Mouse (Mus musculus) thymus, adult 2 months (tissue): ENCODE data around the gene Coq8b. TPM values are rescaled to one million over a fixed set of nuclear protein-coding genes. Genes with fewer than 3 reads are reported as not detected.

Experiments used
- DNase-seq: peaks from one replicate; pipeline ENCODE4 v3.0.0; 2021
- H3K27ac ChIP-seq: fragments of 200-500 bp; 2 replicates; pipeline ENCODE4 v1.5.1; 2012; ENCODE audit warnings: low read length, control low read depth; ENCODE audit not compliant: control insufficient read depth, insufficient read depth
- H3K27me3 ChIP-seq: fragments of 200-500 bp; 2 replicates; pipeline ENCODE4 v1.6.1; 2012; ENCODE audit warnings: mild to moderate bottlenecking, low read length, moderate library complexity, mixed read lengths; ENCODE audit not compliant: control insufficient read depth, insufficient read depth
- H3K36me3 ChIP-seq: fragments of 200-500 bp; 2 replicates; pipeline ENCODE4 v1.6.1; 2012; ENCODE audit warnings: mild to moderate bottlenecking, low read length, moderate library complexity; ENCODE audit not compliant: control insufficient read depth, insufficient read depth
- H3K4me1 ChIP-seq: fragments of 200-500 bp; replicated peaks from 2 replicates; pipeline ENCODE4 v1.6.1; 2012; ENCODE audit warnings: low read length; ENCODE audit not compliant: control insufficient read depth, insufficient read depth
- H3K4me3 ChIP-seq: fragments of 200-500 bp; 2 replicates; pipeline ENCODE4 v1.5.1; 2012; ENCODE audit warnings: mild to moderate bottlenecking, low read length, control low read depth, moderate library complexity; ENCODE audit not compliant: control insufficient read depth, insufficient read depth
- CTCF ChIP-seq: fragments of 200-500 bp; IDR thresholded peaks from 2 replicates; pipeline ENCODE4 v1.5.1; 2012; ENCODE audit warnings: mild to moderate bottlenecking, control low read depth, low read length, moderate library complexity, borderline replicate concordance; ENCODE audit not compliant: control insufficient read depth, poor library complexity, insufficient read depth; ENCODE audit errors: extremely low read depth
- POLR2A ChIP-seq: fragments of 200-500 bp; IDR thresholded peaks from 2 replicates; pipeline ENCODE4 v1.6.1; 2012; ENCODE audit warnings: mild to moderate bottlenecking, low read length, control low read depth, moderate library complexity; ENCODE audit not compliant: control insufficient read depth, poor library complexity, insufficient read depth; ENCODE audit errors: extremely low read depth
- WGBS: fragments of 180-500 bp; shearing (Covaris S2); methylation state at CpG from one replicate; pipeline ENCODE4 v1.1.7; 2018; 5-methylcytosine and 5-hydroxymethylcytosine counted together
- polyA plus RNA-seq: library from polyadenylated mRNA; depleted of rRNA; stranded (reverse); fragments of >200 nt; gene quantifications from 2 replicates; pipeline ENCODE4 v1.2.3, GENCODE M21; 2012

Gene Coq8b
- polyA plus RNA-seq, 1 experiment = 57.8 TPM

GRCm38 (mm10) chr7:27288732-27289131, 55.9 kb downstream of the Coq8b start:
- no peaks in the 10 kb centered on the region for H3K4me1 ChIP-seq
- 91% methylated on average over 7 of the region's 7 CpGs for WGBS
- peaks cover 3% of the 10 kb centered on the region; the same call in 1 of the 2 replicates for H3K27me3 ChIP-seq
- no peak overlapping the region for H3K27ac ChIP-seq
- no peaks in the 10 kb centered on the region for H3K36me3 ChIP-seq
- TF ChIP-seq POLR2A (no peak), CTCF (no peak)
- no peak for DNase-seq
- H3K4me3 ChIP-seq = no peak overlapping the region

- no peaks in the 10 kb centered on the region; the same call in 1 of the 2 replicates for H3K27me3 ChIP-seq
- WGBS = 68% methylated on average over 2 of the region's 2 CpGs
- DNase-seq = no peak
- H3K4me1 ChIP-seq = no peaks in the 10 kb centered on the region
- no peak for TF ChIP-seq POLR2A
- no peaks in the 10 kb centered on the region for H3K36me3 ChIP-seq
- H3K27ac ChIP-seq = no peak overlapping the region
- no peak overlapping the region for H3K4me3 ChIP-seq
Observed at GRCm38 (mm10) chr7:27290555-27290954, 57.7 kb downstream of the Coq8b start.

DNA sequence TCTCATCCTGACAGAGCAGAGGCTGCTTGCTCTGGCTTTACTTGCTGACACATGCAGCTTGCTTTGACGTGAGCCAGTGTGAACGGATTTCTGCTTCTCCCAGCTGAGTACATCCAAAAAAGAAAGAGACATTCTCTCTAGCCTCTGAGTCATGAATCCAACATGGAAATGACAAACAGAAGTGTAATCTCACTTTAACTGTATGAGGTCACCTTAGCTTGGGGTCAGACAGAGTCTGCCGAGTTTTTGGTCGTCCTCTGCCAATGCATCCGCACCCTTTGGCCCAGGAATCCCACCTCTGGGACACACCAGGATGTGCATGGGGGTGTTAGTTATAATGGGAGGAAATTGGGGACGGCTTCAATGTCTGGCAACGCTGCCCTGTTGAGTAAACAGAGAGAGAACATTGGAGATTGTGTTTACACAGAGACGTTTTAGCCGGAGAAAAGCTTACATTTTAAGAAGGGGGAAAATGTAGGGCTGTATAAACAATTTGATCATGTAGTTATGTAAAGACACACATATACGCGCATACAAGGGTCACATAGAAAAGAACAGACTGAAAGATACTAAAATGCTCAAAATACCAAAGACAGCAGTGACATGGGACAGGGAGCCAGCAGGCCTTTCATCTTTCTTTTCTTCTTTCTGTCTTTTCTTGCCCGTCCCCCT, 59.1 kb downstream of the Coq8b start:
- DNase-seq = no peak
- Histone ChIP-seq H3K36me3 (no peaks in the 10 kb centered on the region), H3K27me3 (no peaks in the 10 kb centered on the region), H3K27ac (no peak overlapping the region), H3K4me3 (no peak overlapping the region), H3K4me1 (no peaks in the 10 kb centered on the region)
- TF ChIP-seq POLR2A = no peak
- no peak for TF ChIP-seq CTCF
- 54% methylated on average over 12 of the region's 12 CpGs for WGBS

DNA sequence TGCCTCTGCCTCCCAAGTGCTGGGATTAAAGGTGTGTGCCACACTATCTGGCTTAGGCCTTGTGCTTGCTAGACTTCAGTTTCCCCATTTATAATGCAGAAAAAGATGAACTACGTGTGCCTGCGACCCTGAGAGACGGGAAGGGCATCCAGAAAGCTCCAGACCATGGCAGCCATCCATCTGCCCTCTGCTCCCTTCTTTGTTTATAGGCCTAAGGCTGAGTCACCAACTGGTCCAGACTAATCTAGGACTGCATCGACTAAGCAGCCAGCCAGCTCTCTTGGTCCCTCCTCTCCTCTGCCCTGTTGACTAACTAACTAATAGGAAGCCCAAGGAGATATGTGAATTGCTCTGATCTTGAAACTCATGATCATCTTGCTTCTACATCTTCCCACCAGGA, 63.1 kb downstream of the Coq8b start:
- DNase-seq = no peak
- no peak overlapping the region for H3K27ac ChIP-seq
- H3K4me3 ChIP-seq = no peak overlapping the region
- H3K27me3 ChIP-seq = no peaks in the 10 kb centered on the region
- TF ChIP-seq CTCF (no peak), POLR2A (no peak)
- no peaks in the 10 kb centered on the region for H3K36me3 ChIP-seq
- WGBS = 93% methylated on average over 4 of the region's 4 CpGs
- no peaks in the 10 kb centered on the region for H3K4me1 ChIP-seq

DNA sequence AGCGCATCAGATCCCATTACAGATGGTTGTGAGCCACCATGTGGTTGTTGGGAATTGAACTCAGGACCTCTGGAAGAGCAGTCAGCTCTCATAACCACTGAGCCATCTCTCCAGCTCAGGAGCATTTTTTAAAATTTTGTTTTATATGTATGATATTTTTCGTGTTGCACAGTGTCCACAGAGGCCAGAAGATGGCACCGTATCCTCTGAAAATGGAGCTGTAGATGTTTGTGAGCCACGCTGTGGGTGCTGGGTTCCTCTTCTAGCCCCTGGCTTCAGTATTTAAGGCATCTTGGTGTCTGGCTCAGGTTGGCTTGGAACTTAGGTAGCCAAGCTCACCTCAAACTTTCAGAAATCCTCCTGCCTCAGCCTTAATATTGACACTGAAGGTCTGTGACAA, 63.7 kb downstream of the Coq8b start:
- 87% methylated on average over 4 of the region's 4 CpGs for WGBS
- H3K27ac ChIP-seq = no peak overlapping the region
- DNase-seq = no peak

DNA sequence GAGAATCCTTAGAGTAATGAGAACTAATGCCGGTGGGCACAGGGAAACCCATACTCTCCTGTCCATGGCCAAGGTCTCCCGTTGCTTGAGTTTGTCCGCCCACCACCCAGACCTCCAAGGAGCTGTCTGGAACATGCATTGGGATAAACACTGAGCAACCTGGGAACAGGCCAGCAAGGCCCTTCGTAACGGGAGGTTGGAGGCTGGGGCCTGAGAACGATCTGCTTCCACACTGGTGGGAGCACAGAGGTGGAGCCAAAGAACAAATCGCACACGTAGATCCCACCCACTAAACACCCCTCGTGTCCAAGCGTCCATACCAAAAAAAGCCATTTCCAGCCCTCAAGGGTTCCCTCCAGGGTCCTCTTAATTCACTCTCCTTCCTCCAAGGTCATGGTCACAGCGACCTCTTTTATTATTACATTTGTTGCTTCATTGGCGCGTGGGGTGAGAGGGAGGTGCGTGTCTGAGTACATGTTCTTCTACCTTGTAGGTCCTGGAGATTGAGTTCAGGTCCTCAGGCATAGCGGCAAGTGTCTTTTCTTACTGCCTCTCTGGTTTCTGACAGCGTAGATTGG, 65.3 kb downstream of the Coq8b start:
- no peaks in the 10 kb centered on the region for H3K36me3 ChIP-seq
- 91% methylated on average over 16 of the region's 16 CpGs for WGBS
- no peak overlapping the region for H3K27ac ChIP-seq
- DNase-seq = no peak
- no peaks in the 10 kb centered on the region for H3K4me1 ChIP-seq
- H3K27me3 ChIP-seq = no peaks in the 10 kb centered on the region; the same call in 1 of the 2 replicates
- no peak overlapping the region for H3K4me3 ChIP-seq
- TF ChIP-seq POLR2A (no peak), CTCF (no peak)

More for the DNA sequence above, 63.7 kb downstream of the Coq8b start:
- no peaks in the 10 kb centered on the region for H3K36me3 ChIP-seq
- no peaks in the 10 kb centered on the region for H3K27me3 ChIP-seq
- H3K4me1 ChIP-seq = no peaks in the 10 kb centered on the region
- TF ChIP-seq POLR2A = no peak
- no peak for TF ChIP-seq CTCF
- H3K4me3 ChIP-seq = no peak overlapping the region
